Mouse (Mus musculus) layer of hippocampus, postnatal 36 days (tissue): Measurements from ENCODE around the gene Atp8b4. TPM values are rescaled to one million over a fixed set of nuclear protein-coding genes. Genes with fewer than 3 reads are reported as not detected.

Experiments
- DNase-seq, 2 experiments: peaks; one replicate each; pipeline ENCODE4 v3.0.0; 2022
- total RNA-seq, 2 experiments: library from RNA; stranded (reverse); gene quantifications; 2 replicates each; pipeline ENCODE4 v1.2.3; 2021

Atp8b4 gene
- total RNA-seq, 2 experiments from 2014 or later = not detected

GRCm38 (mm10) chr2:126432481-126433066 is 67.9 kb downstream of the Atp8b4 start:
- no peak for DNase-seq

- DNase-seq = peak; percentile 11 to 30
Observed at GRCm38 (mm10) chr2:126429282-126429681, 71.2 kb downstream of the Atp8b4 start.

DNA sequence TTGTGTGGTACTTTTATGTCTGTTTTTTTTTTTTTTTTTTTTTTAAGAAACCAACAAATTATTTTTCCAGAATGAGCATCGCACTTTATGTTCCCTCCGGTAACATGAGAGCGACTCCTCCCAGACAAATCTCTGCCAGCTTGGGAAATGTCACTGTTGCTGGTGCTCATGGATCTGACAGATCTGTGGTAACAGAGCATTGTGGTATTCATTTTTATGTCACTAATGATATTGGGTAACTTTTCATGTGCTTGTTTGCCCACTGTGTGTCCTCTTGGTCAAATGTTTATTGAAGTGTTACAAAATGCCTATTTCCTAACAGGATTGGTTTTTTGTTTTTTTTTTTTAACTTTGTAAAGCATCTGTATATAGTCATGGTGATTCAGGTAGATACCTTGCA is 75.3 kb downstream of the Atp8b4 start:
- DNase-seq = no peak

GRCm38 (mm10) chr2:126424714-126425113 is 75.8 kb downstream of the Atp8b4 start:
- no peak for DNase-seq

- DNase-seq = no peak
Observed at GRCm38 (mm10) chr2:126420901-126421300, 79.6 kb downstream of the Atp8b4 start.

- DNase-seq = no peak
Observed at GRCm38 (mm10) chr2:126418916-126419315, 81.6 kb downstream of the Atp8b4 start.

- DNase-seq = no peak
Observed at GRCm38 (mm10) chr2:126416772-126417171, 83.7 kb downstream of the Atp8b4 start.

DNA sequence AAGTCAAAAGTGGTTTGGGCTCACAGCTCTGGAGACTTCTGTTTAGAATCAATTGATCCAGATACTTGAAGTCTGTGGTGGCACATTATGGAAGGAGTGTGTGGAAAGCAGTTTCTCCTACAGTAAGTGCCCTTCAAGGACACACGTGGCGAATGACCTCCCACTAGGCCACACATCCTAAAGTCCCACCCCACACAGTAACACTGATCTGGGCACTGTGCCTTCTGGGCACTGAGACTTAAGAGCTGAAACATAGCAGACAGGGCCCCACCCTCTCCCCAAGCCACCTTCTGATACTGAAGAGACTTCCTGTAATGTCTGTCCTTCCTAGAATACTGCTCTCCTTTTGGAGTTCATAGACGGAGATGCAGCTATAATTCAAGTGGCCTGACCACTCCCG is 84.5 kb downstream of the Atp8b4 start:
- DNase-seq = no peak

DNA sequence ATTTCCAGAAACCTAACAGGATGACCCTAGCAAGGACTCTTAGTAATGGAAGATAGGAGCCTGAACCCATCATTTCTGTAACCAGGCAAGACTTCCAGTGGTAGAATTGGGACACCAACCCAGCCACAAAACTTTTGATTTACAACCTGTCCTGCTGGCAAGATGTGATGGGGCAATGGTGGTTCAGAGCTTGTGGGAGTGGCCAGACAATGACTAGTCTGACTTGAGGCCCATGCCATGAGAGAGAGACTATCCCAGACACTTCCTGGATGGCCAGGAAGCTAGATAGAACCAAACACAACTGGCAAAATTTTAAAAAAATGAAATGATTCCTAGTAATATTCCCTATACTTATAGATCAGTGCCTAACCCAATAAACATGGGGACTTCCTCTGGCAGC is 87.7 kb downstream of the Atp8b4 start:
- no peak for DNase-seq

DNA sequence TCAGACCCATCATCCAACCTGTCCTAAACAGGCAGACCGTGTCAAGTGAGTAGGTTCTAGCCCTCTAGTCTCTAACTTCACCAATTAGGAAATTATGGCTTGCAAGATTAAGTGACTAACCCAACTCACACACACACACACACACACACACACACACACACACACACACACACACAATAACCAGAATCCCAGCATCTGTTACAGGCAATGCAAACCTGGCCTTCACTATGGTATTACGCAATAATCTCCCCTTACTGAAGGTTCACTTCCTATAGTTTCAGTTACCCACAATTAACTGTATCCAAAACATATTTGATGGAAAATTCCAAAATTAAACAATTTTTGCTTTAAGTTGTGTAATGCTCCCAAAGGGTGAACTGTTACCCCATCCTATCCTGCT is 101.0 kb downstream of the Atp8b4 start:
- no peak for DNase-seq

DNA sequence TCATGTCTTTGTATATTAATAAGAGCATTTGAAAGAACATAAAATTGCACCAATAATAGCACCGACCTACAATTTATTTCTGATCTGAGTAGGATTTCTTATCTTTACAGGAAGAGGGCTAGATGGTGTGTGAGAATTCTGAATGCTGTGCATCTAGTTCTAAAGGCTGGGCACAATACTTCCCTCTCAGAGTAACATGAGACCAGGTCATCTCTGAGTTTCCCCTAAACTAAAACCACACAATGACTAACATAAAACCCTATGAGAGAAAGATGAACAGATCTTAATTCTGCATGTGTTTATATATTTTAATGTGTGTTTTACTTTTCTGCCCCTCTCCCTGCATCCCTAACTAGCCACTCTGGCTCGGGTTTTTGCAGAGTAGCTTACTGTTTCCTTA is 101.5 kb downstream of the Atp8b4 start:
- DNase-seq = no peak

DNA sequence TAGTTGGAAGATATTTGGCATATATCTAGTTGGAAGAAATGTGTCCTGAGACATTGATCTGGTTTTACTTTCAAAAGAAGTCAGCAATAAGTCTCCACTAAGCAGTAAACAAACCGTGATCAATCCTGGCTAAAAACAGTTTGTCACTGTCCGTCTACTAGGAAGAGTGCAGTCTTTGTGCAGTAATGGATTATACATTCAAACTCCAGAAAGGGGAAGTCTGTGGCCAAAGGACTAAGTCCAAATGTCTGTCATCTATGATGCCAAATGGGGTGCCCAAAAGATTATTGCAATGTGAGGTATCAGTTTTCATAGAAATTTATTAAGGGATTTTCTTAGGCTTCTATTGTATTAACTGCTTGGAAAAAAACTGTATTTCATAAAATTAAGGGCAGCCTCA is 102.3 kb downstream of the Atp8b4 start:
- no peak for DNase-seq

GRCm38 (mm10) chr2:126397513-126397912 is 103.0 kb downstream of the Atp8b4 start:
- no peak for DNase-seq

GRCm38 (mm10) chr2:126394924-126395323 is 105.5 kb downstream of the Atp8b4 start:
- no peak for DNase-seq

DNA sequence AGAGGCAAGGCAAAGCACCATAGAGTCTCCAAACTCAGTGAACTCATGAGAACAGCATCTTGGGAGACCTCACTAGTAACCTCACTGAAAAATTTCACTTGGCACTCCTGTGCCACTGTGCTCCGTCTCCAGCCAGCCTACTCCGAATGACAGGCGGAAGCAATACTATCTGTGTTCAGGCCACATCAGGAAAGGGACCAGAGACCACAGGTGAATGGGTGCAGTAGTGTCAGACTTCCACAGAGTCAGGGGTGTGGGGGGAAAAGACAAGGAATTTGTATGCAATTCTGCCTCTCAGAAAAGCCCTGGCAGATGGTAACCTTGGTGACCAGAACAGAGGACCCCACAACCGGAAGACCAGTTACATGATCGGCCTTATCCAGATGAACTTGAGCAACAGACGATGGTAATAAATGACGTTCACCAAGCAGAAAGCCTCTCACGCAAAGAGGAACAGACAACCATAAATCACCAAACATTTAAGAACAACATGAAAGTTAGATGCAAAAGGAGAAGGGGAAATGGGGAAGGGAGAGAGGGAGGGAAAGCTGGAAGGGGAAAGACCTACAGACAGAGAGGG is 112.9 kb downstream of the Atp8b4 start:
- DNase-seq = no peak

DNA sequence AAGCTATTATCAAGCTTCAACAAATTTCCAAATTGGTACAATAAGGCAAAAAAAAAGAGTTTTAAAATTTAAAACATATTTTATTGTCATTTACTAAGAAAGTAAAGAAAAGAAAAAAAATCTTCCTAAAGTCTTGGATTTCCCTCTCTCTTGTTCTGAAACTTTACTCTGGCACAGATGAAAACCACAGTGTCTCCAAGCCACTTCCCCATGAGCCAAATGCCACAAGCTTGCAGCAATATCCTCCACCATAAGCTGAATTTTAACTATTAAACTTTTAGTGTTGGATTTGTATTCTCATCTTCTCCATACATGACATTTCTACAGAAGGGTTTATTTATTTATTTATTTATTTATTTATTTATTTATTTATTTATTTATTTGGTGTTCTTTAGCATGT is 114.4 kb downstream of the Atp8b4 start:
- no peak for DNase-seq

DNA sequence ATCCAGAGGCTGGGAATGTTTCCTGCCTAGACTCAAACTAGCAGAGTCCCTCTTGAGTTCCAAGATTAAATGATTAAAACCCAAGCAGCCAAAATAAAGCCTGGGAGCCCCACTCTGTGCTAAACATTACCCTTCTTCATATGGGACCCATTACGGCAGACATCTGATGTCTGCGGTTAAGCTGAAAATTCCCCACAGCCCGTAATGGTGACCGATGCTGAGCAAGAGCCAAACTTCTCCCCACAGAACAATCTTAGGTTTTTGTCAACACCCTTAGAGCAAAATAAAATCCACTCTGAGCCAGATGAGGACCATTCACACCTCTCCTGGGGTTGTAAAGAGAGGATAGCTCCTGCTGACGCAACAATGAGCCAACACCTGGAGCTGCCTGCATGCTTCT is 120.2 kb downstream of the Atp8b4 start:
- DNase-seq = no peak

DNA sequence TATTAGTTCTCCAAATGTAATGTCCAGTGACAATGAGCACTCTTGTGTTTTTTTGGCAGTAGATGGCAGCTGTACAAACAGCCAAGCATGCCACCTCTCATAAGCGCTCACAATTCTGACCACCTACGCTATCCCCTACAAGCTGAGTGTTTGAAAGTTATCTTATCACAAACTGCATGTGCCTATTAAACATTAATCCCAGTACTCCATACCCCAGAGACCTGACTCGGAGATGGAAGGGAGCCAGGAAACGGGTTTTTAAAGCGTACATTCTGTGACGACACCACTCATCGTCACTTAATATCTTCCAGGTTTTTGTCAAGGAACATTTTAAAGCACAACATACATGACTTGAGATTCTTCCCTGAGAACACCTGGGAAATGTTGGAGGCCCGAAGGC is 128.8 kb downstream of the Atp8b4 start:
- no peak for DNase-seq

DNA sequence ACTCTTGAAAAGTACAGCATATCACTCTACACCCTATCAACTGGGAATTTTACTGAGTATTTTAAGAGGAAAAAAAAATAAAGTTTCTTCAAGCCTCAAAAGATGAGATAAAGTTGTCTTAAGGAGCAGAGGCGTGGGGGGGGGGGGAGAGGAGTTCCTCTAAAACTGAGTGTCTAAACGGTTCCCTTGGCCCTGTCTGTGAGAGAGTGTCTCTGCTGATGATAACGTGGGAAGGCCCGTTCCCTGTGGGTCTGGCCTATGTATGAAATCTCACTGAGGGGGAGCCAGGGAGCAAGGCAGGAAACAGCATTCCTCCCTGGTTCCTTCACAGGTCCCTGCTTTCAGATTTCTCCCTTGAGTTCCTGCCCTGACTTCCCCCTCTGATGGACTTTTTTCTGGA is 130.7 kb downstream of the Atp8b4 start:
- DNase-seq = no peak

GRCm38 (mm10) chr2:126363745-126364725 is 136.4 kb downstream of the Atp8b4 start:
- DNase-seq = no peak

DNA sequence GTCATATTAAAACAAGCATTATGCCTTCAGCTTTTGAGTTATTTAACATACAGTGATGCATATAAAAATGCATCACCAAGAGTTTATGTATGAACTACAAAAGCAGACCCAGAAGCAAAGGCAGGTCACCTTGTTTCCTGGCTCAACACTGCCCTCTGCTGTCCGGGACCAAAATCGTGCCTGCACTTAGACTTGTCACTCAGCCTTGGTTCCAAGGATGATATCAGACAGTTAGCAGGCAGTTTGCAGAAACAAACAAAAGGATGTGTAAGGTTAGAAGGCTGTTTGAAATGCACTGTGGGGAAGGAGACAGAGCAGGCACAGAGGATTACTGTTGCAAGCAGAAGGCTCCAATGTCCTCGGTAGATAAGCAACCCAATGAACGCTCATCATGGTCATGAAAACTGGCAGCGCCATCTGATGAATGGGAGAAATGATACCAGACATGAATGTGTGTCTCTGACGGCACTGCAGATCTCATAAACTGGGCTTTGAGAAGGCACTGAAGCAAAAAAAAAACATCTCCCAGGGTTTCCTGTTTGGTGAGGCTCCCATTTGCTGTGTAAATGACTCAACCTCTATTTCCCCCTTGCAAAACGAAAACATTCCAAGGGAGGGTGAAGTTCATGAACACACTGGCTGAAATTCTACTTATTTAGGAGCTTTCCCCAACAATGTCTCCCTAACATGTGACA is 137.3 kb downstream of the Atp8b4 start:
- DNase-seq = peak; percentile 67 to 71

GRCm38 (mm10) chr2:126361131-126361810 is 139.2 kb downstream of the Atp8b4 start:
- no peak for DNase-seq
